Mouse (Mus musculus): Measurements from ENCODE around the gene Psmd9. TPM values are rescaled to one million over a fixed set of nuclear protein-coding genes. Genes with fewer than 3 reads are reported as not detected.

Gene Psmd9
- total RNA-seq, 4 experiments from 2014 or later: 26.2 to 34.3 (median 27.4) TPM

DNA sequence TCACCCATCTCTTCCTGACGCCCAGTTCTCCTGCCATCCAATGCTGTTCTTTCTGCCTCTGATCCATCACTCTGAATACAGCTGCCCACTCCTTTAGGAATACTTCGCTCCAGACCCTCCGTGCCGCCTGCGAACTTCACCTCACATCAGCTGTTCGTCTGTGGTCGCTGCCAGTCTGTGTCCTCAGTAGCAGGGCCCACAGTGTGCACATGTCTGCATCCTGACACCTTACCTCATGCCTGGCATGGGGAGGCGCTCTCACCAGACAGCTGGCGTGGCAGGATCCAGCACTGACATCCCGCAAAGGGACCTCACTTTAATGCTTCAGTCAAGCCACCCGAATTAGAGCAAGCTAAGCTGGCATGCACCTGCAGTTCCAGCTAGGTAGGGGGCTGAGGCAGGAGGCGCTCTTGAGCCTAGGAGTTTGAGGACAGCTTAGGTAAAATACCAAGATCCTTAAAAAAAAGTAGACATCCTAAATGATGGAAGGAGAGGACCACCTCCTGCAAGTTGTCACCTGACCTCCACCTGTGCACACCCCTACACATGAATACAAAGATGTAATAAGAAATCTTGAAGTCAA is 127.1 kb downstream of the Psmd9 start:
- no peak for DNase-seq (ENCODE audit: low spot score in 2 of 2)

GRCm38 (mm10) chr5:123296972-123297754 is 128.0 kb downstream of the Psmd9 start:
- no peak for DNase-seq (ENCODE audit: low spot score in 2 of 2)

DNA sequence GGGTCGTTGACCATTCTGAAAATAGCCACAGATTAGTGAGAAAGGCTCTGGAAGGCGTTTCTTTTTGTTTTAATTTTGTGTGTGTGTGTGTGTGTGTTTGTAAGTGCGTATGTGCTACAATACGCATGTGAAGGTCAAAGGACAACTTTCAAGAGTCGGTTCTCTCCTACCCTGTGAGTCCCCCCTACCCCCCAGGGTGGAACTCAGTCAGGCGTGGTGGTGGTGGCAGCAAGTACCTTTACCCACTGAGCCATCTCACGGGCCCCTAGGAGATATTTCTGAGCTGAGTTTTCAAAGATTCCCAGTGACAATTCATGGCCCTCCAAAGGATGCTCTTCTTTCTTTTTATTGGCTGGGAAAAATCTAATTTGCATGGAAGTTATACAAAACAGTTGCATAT is 128.6 kb downstream of the Psmd9 start:
- DNase-seq (ENCODE audit: low spot score in 2 of 2): no peak

- DNase-seq (ENCODE audit: low spot score in 2 of 2): no peak
These were observed 129.3 kb downstream of the Psmd9 start for GRCm38 (mm10) chr5:123298526-123298925.

Other genes starting within 250 kb of the Psmd9 start
- gene Kdm2b, start 179.6 kb upstream of the Psmd9 start, total RNA-seq (2022): 10 to 100 TPM; 29.1 to 40.3 (median 34.6) TPM
- 10 to 100 TPM in 3 of 4 experiments, 1 to 10 TPM in 1; 9.4 to 16.0 (median 14.1) TPM for gene Orai1, start 154.3 kb upstream of the Psmd9 start, total RNA-seq (2022)
- not detected for gene Morn3, start 122.4 kb upstream of the Psmd9 start, total RNA-seq (2022)
- gene Tmem120b, start 101.0 kb upstream of the Psmd9 start, total RNA-seq (2022): 10 to 100 TPM; 15.4 to 22.0 (median 18.7) TPM
- 10 to 100 TPM; 42.0 to 46.6 (median 45.3) TPM for gene Rhof, start 36.7 kb upstream of the Psmd9 start, total RNA-seq (2022)
- gene Setd1b, start 27.2 kb upstream of the Psmd9 start, total RNA-seq (2022): 10 to 100 TPM; 33.1 to 37.9 (median 35.0) TPM
- gene Hpd, start 13.3 kb downstream of the Psmd9 start, total RNA-seq (2022): not detected
- gene Wdr66, start 82.7 kb downstream of the Psmd9 start, total RNA-seq (2022): 1 to 10 TPM; 3.5 to 5.9 (median 5.2) TPM
- 10 to 100 TPM; 58.5 to 66.1 (median 62.9) TPM for gene Bcl7a, start 174.4 kb downstream of the Psmd9 start, total RNA-seq (2022)
- gene Mlxip, start 225.4 kb downstream of the Psmd9 start, total RNA-seq (2022): 10 to 100 TPM; 17.7 to 23.0 (median 21.0) TPM

Data from layer of hippocampus, adult 8-10 months (tissue).